Mouse (Mus musculus) cerebellum, adult 9-11 months (tissue): ENCODE results near the gene Spred3.
A peak's percentile ranks its signal among the peaks of the same experiment; 100 is the strongest.
"Not testable (repeated sequence)": the region's sequence is repeated elsewhere in the genome, so short reads cannot be mapped to it uniquely, and the experiment has no call there.

Experiments used
- DNase-seq: peaks from one replicate; pipeline ENCODE4 v3.0.0; 2022

Gene Spred3

DNA sequence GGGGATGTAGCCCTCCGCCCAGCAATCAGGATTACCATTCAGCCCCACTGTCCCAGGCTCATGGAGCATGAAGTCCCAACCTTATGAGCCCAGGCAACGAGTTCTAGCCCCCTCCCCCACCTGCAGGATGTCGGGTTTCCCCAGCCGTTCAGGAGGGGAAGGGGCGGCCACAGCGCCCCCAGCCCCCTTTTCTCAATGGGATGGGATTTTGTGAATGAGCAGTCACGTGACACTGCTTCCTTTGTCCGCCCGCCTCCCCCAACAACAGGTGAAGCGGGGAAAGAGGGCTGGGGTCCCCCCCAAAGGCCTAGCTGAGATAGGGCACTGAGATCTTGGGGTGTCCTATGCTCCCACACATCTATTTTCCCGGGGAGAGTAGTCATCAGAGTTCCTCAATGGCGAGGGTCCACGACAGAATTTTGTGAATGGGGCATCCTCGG, 1.4 kb downstream of the Spred3 start:
- peak; percentile 76 for DNase-seq

DNA sequence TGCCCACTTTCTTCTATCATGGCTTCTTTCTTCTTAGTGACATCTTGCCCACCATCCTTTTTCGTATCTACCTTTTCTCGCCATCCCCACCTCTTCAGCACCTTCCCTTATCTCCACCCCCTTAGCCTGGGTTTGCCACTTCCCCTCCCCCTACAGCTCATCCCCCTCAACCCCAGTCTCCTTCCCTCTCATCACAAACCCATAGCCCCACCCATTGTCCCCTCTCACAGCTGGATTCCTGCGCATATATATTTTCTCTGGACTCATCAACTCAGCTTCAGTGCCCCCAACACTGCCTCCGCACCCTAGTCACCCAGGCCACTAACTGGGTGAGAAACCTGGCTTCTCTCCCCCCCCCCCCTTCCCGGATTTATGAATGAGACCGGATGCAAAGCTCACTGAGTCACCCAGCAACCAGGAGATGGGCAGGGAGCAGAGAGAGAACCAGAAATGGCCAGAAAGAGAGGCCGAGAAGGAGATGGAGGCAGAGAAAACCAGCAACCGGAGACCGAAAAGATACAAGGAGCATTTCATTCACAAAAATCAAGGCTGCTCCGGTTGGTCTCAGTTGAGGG, 2.0 kb downstream of the Spred3 start:
- peak; percentile 56 for DNase-seq

- DNase-seq = peak; percentile 50
Measured at GRCm38 (mm10) chr7:29167656-29168055, 2.6 kb downstream of the Spred3 start.

DNA sequence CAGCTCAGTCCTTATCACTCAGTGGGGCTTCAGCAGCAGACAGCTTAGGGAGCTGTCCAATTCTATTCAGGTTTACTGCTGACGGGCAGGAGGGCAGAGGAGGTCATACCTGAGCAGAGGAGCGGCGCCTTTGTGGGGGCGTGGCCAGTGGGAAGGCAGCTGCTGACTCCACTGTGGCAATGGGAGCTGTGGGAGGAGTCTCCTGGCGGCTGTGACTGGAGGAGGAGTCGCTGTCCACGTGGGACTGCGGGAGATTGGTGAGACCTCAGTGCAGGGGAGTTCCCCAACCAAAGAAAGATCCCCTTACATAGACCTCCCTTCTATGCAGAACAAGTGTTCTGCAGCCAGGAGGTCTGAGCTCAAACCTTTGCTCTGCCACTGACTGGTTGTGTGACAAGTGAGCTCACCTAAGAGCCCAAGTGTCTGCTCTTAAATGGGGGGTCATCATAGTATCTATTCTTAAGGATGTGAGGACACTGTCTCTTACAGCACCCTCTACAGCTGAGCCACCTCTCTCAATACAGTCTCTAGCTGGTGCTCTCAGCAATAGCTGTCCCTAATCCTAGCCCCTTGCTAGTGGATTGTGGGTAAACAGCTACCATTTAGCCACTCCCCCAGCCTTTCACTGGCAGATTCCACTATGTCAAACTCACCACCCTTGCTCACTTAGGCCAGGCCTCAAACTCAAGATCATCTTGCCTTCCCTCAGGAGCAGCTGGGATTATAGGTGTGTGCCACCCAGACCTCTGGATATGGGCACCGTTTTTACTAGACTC, 7.3 kb downstream of the Spred3 start:
- DNase-seq = no peak

GRCm38 (mm10) chr7:29162294-29162693, 7.9 kb downstream of the Spred3 start:
- DNase-seq = no peak

DNA sequence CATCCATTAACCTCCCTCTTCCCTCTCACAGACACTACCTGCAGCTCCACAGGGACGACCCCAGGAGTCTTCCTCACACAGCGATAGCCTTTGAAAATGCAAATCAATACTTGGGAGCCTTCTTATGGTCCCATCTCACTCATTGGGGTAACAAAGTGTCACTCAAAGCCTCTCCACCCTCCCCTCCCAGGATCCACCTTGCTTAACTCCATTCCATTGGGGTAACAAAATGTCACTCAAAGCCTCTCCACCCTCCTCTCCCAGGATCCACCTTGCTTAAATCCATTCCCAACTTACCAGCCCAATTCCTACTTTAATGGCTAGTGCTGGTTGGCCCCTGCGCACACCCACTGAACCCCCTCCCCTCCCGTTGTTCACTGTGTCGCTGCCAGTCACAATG, 11.9 kb downstream of the Spred3 start:
- DNase-seq = no peak

GRCm38 (mm10) chr7:29155838-29156782, 14.1 kb downstream of the Spred3 start, which contains the start of gene Fam98c:
Fam98c (minus strand) TSS chr7:29156234.
- DNase-seq = peak; percentile 91

GRCm38 (mm10) chr7:29155196-29155837, 14.9 kb downstream of the Spred3 start:
- peak; percentile 94 for DNase-seq

GRCm38 (mm10) chr7:29154018-29154720, 16.0 kb downstream of the Spred3 start:
- peak; percentile 51 for DNase-seq

DNA sequence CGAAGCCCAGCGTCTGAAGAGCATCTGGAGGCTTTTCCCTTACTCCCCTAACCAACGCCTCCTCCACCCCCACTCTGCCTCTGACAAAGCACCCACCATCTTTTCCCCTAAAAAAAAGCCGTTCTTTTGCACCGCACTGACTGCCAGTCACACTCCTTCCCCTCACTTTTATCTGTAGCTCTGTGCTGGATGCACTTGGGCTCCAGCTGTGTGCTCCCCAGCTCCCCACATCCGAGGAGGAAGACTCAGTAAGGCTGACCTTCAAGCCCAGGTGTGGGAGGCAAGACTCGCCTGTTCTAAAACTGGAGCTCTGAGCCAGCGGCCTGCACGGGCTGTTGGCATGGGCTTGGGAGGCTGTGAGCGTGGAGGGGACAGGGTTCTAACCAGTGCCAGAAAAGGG, 18.7 kb downstream of the Spred3 start:
- no peak for DNase-seq

DNA sequence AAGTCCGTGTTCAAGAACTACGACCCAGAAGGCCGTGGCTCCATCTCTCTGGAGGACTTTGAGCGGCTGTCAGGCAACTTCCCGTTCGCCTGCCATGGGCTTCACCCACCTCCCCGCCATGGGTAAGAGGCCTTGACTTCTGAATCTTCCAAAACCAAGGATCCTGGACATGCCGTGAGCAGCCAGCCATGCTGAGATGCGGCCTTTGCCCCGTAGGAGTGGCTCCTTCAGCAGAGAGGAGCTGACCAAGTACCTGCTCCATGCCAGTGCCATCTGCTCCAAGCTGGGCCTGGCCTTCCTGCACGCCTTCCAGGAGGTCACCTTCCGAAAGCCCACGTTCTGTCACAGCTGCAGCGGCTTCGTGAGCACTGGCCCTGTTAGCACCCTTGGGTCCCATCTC, 21.4 kb downstream of the Spred3 start:
- DNase-seq = no peak

DNA sequence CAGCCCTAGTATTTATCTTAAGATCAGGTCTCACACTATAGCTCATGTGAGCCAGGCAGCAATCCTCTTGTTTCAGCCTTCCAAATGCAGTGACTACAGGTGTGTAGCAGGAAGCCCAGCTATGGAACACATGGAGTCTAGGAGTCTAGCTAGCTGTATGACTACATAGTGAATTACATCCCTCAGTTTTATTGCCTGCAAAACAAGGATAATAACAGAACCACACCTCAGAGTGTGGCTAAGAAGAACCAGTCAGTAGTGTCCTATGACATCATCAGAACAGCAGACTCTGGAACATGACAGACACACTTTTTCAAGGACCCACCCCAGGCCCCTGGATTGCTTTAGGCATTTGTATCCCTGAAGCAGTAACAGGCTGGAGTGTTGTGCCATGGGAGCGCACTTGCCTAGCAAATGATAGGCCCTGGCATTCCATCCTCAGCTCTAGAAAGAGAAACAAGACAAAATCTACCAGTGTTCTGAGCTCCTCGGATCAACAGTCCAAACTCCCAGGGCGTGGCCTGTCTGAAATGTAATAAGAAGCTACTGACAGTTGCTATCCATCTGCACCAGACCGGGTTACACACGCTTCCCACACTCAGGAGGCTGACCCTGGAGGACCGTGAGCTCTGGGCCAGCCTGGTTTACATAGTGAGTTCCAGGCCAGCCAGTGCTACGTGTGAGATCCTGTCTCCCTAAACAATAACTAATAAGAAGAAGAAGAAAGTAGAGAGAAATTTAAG, 23.4 kb downstream of the Spred3 start:
- DNase-seq = no peak

DNA sequence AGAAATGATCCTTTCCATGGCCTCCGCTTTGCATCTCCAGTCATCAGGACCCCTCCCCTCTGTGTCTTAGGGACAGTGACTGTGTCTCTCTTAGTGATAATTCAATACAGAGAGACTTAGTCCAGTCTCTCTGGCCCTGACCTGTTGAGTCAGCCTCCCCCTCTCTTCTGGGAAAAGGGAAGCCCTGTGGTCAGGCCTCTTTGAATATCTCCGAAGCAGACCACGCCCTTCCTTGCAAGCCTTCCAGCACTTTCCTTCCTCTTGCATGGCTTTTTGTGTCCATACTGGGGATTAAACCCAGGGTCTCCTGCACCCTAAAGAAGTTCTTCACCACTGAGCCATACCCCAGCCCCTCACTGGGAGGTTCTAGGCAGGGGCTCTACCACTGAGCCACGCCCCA, 26.2 kb downstream of the Spred3 start:
- no peak for DNase-seq

- DNase-seq = no peak
Measured at GRCm38 (mm10) chr7:29141416-29141815, 28.8 kb downstream of the Spred3 start.

GRCm38 (mm10) chr7:29139237-29139636, 31.0 kb downstream of the Spred3 start:
- DNase-seq = not testable (repeated sequence)

DNA sequence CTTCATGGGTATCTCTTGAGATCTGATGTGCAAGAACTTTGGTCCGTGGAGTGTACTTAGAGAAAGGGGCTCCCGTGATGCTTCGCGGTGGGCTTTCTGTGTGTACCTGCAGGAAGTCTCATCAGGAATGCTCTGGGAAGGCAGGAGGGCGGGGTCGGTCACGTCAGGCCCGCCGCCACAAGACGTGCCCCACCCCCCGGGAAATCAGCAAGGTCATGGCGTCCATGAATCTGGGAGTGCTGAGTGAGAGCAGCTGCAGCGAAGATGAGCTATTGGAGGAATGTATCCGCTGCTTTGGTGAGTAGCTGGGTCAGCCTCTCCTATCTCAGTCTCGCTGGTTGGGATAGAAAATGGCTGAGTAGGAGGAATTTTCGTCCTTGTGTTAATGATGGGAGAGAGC, 32.8 kb downstream of the Spred3 start:
- DNase-seq = no peak

DNA sequence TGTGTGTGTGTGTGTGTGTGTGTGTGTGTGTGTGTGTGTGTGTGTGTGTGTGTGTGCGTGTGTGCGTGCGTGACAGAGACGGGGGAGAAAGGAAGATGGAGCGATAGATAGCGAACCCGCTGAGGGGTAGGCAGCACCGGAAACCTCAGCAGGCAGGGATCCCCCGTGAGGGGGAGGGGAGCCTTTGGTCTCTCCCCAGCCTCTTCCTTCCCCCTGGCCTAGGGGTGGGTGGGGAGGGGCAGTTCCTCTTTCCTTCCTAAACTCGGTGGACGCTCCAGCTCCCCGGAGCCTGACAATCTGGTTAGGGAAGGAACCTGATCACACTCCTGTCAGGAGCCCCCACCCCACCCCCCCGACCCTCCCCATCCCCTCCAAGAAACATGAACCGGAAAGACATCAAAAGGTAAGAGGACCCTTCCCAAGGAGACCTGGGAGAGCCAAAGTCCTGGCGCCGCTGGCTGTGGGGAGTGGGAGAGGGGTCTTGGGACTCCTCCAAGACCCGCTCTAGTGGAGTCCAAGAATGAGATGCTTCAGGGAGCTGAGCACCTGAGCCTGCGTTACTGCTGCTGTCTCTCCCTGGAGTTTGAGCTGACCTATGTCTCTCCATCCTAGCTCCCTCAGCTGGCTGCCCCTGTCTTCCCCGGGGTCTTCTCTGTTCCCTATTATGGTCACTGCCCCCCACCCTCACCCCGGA, 35.4 kb downstream of the Spred3 start, which contains the start of gene Rasgrp4:
Rasgrp4 (plus strand) TSS at position 159 of the 694 bp plus-strand sequence.
- DNase-seq = no peak

DNA sequence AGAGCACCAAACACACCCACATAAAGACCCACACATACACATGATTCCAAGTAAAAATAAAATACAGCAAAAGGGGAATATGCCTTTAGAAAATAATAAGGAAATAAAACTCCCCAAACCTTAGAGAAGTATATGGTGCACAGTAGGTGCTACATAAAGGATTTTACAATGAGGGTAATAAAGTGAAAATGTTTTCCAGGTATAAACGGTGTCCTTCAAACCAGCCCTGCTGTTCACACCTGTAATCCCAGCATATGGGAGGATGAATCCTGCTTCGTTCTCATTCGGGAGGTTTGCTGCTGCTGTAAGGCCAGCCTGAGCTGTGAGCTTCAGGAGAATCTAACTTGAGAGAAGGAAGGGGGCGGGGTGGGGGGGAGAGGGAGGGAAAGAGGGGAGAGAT, 36.0 kb downstream of the Spred3 start:
- no peak for DNase-seq

- DNase-seq = no peak
Measured at GRCm38 (mm10) chr7:29128725-29129124, 41.5 kb downstream of the Spred3 start.

DNA sequence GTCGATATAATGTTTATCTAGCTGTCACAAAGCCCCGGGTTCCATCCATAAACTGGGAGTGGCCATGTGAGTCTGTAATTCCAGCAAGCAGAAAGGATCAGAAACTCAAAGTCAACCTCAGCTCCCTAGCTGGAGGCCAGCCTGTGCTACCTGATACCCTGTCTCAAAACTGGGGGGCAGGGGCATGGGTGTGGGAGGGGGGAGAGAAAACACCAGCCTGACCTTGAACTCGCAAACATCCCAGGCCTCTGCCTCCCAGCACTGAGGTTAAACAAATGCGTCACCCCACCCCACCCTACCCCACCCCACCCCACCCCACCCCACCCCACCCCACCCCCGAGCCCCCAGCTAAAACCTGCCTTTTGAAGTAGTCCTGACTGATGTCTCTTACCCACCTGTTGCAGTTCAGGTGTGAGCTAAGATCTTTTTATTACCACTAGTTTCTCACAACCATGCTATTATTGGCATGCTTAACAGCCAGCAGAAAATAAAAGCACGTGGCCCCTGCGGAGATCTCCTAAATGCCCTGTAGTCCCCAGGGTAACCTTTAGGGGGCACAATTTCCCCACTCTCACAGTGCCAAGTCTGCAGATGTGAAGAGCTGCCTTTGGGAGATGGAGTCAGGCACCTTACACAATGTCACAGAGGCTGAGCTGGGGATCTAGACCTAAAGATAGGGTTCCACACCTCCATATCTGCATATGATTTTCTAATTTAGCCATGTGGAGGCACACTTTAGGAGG, 43.9 kb downstream of the Spred3 start:
- DNase-seq = peak; percentile 14
